Mouse (Mus musculus): ENCODE data around the gene 2900026A02Rik.

- TF ChIP-seq POLR2A (IDR thresholded peaks at IDR 0.05; ENCODE audit: low read depth, low read length): no peak
- no peak for TF ChIP-seq CTCF (IDR thresholded peaks at IDR 0.05; ENCODE audit: borderline replicate concordance, insufficient read depth, low read length)
These were observed 66.6 kb downstream of the 2900026A02Rik start for GRCm38 (mm10) chr5:113154441-113154840.
